Mouse (Mus musculus) heart, postnatal 0 days (tissue): Measurements from ENCODE around the gene Ccdc57.

ENCODE experiments used
- CTCF ChIP-seq: IDR thresholded peaks from 2 replicates; pipeline ENCODE4 v1.5.1; 2016; ENCODE audit warnings: antibody characterized with exemption, control low read depth, low read depth
- EP300 ChIP-seq: IDR thresholded peaks from 2 replicates; pipeline ENCODE4 v1.6.1; 2016; ENCODE audit warnings: antibody characterized with exemption, low read depth

DNA sequence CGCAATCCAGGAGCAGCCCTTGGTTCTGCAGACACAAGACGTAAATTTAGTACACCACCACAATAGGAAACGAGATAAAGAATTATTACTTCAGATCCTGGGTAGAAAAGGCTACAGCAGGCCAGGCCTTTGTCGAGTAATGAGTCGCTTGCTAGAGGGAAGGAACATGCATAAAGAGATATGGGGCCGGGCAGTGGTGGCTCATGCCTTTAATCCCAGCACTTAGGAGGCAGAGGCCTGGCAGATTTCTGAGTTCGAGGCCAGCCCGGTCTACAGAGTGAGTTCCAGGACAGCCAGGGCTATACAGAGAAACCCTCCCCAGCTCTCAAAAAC is 136.1 kb downstream of the Ccdc57 start:
- TF ChIP-seq CTCF, result no peak
- TF ChIP-seq EP300, result no peak
